Mouse (Mus musculus): ENCODE results near the gene Rex1bd. TPM values are rescaled to one million over a fixed set of nuclear protein-coding genes. Genes with fewer than 3 reads are reported as not detected.
"Not testable (repeated sequence)": the region's sequence is repeated elsewhere in the genome, so short reads cannot be mapped to it uniquely, and the experiment has no call there.

Rex1bd gene
- total RNA-seq, 2 experiments from 2014 or later = 105 TPM

DNA sequence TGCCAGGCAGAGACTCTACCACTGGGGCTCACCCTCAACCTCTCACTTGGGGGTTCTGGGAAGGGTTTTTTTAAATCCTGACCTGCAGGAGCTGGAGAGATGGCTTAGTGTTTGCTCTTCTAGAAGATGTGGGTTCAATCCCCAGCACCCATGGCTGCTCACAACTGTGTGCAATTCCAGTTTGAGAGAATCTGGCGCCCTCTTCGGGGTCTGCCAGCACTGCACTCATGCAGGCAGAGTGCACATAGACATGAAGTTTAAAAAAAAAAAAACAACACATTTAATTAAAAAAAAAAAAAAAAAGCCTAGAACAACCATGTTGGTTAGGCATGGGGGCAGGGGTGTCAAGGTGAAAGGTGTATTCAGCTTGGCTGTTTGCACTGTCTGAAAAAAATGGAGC, 23.8 kb upstream of the Rex1bd start:
- intact Hi-C loops (cut with DNase I) = no loop called here
- no peak for DNase-seq

DNA sequence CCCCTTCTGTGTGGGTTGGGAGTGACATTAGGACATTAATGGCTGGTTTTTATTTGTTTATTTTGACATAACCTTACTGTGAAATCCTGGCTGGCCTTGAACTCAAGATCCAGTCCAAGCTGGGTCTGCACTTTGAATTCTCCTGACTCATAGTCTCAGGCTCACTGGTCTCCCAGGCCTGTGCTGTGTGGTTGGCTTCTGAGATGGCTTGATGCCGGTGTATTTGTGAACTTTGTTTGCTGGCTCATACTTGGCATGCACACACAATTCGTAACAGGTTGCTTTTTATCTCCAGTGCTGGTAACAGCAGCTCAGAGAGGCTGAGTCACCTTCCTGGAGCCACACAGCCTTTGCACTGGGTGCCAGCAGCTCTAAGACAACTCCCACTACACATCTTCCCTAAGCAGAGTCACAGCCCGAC, 23.2 kb upstream of the Rex1bd start:
- no peak for DNase-seq
- intact Hi-C loops (cut with DNase I) = loop anchor here (5.0 kb wide), 1 partner anchor 58 kb away; no protein-coding TSS in a partner anchor

DNA sequence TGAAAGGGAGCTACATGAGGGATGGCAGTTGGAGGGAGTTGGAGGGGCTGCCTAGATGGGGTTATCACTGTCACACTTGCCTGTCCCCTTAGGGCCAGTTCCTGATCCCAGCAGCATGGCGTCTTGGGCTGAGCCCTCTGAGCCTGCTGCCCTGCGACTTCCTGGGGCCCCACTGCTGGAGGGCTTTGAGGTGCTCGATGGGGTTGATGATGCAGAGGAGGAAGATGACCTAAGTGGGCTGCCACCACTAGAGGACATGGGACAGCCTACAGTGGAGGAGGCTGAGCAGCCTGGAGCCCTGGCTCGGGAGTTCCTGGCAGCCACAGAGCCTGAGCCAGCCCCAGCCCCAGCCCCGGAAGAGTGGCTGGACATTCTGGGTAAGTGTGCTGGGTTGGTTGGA, 22.7 kb upstream of the Rex1bd start:
- intact Hi-C loops (cut with DNase I) = loop anchor here (5.0 kb wide), 1 partner anchor 58 kb away; no protein-coding TSS in a partner anchor

DNA sequence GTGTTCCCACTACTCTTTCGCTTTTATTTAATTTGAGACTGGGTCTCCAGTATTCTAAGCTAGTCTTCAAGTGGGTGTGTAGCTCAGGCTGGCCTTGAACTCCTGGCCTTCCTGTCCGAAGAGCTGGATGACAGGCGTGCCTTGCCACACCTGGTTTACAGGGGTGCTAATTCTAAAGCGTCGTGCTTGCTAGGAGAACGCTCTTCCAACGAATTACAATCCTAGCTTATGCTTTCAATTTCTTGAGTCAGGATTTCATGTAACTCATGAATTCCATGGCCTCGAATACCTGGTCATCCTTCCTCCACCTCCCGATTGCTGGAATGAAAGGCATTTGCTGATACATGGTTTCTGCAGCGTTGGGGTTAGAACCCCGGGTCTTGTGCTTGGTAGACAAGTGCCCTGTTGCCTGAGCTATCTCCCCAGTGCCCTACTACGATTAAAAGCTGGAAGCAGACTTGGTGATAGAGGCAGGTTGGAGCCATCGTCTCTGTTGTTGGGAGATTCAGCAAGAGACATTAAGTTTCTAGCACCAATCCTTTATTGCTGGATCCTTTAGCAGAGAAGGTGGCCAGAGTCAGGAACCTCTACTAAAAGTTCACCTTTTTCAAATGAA, 21.7 kb upstream of the Rex1bd start:
- intact Hi-C loops (cut with DNase I) = loop anchor here (5.0 kb wide), 1 partner anchor 59 kb away; no protein-coding TSS in a partner anchor
- no peak for DNase-seq

More for the DNA sequence above, 22.7 kb upstream of the Rex1bd start:
- no peak for DNase-seq

DNA sequence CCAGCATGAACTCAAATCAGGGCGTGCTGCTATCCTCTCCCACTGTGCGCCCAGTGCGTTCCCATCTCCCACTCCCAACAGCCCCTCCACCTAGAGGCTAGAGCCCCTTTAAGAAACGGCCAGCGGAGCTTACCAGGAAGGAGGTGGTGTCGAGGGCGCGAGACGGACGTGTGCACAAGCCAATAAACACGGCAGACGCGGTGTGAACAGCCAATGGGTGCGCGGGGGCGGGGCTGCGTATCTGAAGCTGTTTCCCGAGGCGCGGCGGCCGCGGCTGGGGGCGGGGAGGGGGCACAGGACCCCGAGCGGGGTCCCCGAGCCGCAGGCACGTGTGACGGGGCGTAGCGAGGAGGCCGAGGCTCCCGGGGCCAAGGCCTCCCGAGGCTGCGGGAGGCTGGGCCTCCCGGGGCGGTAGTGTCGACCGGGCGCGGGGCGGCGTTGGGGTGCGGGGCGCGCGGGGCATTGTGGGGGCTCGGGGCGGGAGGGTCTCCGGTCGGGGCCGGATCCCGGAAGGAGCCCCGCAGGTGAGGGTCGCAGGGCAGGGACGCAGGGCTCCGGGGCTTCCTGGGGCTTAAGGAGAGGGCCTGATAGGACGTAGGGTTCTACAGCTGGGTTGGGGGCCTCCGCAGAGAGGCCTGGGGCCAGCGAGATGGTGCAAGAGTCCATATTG, 21.1 kb upstream of the Rex1bd start, which contains the start of the genes Fkbp8 and Kxd1:
Gene Fkbp8 (plus strand): TSS at position 213 of the 670 bp plus-strand sequence.
Gene Kxd1 (minus strand): TSS at position 445 of the 670 bp plus-strand sequence.
- intact Hi-C loops (cut with DNase I) = loop anchor here (5.0 kb wide), 1 partner anchor 60 kb away; no protein-coding TSS in a partner anchor
- DNase-seq = peak; percentile 99

DNA sequence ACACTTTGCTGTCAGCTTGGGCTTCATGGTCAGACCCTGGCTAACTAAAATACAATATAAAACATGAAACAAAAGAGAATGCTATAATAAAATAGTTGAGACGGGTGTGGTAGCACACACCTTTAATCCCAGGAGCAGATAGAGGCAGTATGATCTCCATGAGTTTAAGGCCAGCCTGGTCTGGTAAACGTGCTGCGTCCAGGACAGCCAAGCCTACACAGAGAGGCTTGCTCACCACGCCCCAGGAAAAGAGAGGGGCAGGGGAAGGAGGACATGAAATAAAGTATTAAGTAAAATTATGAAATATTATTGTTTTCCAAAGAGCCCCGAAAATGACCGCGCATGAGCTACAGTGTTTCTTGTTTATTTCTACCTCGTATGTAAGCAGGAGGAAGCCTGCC, 20.6 kb upstream of the Rex1bd start:
- intact Hi-C loops (cut with DNase I) = loop anchor here (5.0 kb wide), 1 partner anchor 60 kb away; no protein-coding TSS in a partner anchor
- no peak for DNase-seq

DNA sequence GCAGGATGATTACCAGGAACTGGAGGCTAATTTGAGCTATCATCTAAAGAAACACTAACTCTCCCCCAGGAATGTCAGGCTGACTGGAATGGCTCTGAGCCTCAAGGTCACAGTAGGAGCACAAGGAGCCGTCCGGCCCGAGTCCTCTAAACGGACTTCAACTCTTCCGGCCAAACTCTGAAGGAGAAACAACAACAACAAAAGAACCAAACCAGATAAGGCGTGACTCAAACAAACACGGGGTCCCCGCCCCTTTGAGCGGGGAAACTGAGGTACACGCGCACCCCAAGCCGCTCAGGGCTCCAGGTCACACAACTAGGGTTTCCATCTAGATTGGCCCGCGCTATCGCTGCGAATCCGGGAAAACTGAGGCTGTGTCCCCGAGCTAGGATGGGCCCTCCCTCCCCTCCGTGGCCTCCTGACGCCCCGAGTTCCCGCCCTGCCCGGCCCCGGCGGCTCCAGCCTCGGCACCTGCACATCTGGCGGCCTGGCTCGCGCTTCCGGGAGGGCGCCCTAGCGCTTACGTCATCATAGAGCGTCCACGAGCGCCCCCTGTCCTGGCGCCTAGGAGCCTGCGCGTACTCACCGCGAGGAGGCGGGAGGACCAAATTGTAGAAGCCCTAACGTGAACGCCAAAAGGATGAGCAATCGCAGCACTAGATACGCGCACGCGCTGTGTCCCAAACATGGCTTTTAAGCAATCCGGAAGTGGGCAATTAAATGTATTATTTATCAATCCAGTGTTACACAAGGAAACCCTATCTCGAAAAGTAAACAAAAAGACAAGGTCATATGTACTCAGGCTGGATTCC, 16.2 kb upstream of the Rex1bd start:
- peak; percentile 95 to 97 for DNase-seq
- intact Hi-C loops (cut with DNase I) = no loop called here

DNA sequence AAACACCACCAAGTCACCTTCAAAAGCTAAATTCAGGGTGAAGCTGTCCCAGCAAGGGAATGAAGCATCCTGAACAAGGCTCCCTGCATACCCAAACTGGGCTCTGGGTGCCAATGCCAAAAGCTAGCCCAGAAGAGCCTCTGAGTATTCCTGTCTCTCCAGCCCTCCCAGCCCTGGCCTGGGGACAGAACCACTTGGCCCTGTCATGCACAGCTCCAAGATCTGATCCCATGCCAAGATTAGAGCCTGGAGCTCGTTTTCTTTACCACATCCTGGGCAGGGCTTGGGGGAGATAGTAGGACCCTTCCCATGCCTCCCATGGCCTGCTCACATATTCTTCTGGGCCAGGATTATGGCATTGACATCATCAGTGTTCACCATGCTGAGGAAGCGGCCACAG, 13.1 kb upstream of the Rex1bd start:
- intact Hi-C loops (cut with DNase I) = no loop called here
- DNase-seq = no peak

DNA sequence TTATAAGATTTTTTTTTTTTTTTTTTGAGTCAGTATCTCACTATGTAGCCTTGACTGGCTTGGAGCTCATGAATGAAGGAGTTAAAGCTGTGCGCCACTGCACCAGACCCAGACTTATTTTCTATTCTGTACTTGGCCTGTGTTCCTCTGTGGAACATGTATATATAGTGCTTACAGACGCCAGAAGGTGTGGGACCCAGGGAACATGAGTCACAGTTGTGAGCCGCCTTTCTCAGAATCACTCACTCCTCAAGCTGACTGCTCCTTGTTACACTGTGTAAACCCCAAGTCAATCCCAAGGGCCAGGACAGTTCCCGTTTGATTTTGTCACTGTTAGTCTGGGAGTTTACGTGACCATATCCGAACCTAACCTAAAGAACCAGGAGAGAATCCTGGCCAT, 12.5 kb upstream of the Rex1bd start:
- no peak for DNase-seq
- intact Hi-C loops (cut with DNase I) = no loop called here

DNA sequence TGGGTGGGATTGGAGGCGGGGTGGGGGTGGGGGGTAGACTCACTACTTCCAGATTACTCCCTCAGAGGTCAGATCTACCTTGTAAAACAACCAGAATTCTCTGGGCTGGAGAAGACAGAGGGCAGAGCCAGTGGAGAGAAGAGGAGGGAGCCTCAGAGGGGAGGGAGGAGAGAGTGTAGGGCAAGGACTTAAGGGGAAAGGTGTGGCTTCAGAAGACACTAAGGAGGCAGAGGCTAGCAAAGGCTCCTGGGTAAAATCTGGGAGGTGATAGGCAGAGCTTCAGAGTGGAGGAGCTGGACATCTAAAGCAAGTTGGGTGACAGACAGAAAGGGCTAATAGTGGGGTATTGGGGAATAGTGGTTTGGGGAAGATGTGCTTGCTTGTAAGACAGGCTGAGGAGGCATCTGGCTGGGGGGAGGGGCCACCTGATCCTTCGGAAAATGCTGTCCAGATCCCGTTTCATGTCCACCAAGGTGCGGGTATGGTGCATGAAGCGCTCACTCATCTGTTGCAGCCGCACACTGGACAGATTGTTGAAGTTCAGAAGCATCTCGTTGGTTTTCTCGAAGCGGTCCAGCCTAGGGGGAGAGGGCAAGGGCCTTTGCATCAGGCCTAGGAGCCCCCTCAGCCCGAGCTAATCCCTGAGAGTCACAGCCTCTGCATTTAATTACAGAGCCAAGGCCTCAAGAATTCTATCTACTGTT, 11.5 kb upstream of the Rex1bd start:
- intact Hi-C loops (cut with DNase I) = no loop called here

DNA sequence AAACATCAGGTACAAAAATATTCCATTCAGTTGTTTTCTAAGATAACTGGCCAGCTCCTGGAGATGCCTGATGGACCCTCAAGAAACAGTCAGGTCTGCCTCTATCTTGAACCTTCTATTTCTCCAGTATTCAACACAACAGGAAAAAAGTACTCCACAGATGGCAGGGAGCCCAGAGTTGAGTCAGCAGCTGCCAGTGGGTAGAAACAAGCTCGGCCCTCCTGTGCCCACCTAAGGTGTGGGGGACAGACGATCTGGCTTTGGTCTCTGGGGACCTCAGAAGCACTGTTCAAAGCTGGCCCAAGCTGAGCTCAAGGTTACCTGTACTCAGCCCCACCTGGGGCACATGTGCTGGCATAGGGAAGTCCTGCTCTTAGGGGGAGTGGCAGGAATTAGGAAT, 6.9 kb upstream of the Rex1bd start:
- intact Hi-C loops (cut with DNase I) = no loop called here
- no peak for DNase-seq

More for the DNA sequence above, 11.5 kb upstream of the Rex1bd start:
- DNase-seq = no peak

DNA sequence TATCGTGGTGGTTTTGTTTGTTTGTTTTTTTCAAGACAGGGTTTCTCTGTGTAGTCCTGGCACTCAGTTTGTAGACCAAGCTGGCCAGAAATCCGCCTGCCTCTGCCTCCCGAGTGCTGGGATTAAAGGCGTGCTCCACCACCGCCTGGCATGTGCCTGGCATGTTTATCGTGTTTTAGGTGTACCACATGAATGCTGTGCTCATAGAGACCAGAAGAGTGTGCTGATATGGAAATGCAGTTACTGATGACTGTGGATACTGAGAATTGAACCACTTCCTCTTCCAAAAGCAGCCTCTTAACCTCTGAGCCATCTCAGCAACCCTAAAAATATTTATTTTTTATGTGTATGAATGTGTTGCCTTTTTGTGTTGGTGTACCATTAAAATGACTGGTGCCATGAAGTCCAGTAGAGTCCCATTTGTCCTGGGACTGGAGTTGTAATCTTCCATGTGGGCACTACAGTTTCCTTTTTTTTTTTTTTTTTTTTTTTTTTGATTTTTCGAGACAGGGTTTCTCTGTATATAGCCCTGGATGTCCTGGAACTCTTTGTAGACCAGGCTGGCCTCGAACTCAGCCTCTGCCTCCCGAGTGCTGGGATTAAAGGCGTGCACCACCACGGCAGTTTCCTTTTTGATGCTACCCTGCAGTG, 5.8 kb upstream of the Rex1bd start:
- DNase-seq = no peak
- intact Hi-C loops (cut with DNase I) = no loop called here

DNA sequence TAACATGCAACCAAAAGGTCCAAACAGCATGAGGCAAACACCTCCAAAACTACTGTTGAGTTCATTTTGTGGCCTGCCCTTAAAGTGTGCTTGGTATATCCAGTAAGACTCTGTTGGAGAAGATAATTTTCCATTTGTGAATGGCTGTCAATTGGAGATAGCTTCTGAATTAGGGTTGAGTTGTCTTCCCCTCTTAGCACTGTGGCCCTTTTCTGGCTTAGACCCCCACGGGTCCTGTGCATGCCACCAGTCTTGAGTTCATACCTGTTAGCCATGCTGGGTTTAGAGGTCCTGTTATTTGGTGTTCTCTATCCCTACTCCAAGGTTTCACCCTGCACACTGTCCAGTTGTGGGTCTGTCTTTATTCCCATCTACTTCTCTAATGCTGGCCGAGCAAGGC, 5.2 kb upstream of the Rex1bd start:
- intact Hi-C loops (cut with DNase I) = no loop called here

DNA sequence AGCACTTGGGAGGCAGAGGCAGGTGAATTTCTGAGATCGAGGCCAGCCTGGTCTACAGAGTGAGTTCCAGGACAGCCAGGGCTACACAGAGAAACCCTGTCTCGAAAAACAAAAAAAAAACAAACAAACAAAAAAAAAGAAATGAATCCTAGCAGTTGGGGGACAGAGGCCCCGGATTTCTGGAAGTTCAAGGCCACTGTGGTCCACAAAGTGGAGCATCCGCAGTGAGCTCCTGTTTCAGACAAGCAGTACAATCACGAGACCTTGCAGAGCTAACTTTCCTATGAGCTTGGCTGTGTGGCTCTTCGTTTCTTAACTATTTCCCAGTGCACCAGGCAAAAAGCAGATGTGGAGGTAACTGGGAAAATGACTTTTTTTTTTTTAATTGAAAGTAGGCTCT, 4.6 kb upstream of the Rex1bd start:
- intact Hi-C loops (cut with DNase I); DNase-seq: not testable (repeated sequence)

More for the DNA sequence above, 5.2 kb upstream of the Rex1bd start:
- no peak for DNase-seq

DNA sequence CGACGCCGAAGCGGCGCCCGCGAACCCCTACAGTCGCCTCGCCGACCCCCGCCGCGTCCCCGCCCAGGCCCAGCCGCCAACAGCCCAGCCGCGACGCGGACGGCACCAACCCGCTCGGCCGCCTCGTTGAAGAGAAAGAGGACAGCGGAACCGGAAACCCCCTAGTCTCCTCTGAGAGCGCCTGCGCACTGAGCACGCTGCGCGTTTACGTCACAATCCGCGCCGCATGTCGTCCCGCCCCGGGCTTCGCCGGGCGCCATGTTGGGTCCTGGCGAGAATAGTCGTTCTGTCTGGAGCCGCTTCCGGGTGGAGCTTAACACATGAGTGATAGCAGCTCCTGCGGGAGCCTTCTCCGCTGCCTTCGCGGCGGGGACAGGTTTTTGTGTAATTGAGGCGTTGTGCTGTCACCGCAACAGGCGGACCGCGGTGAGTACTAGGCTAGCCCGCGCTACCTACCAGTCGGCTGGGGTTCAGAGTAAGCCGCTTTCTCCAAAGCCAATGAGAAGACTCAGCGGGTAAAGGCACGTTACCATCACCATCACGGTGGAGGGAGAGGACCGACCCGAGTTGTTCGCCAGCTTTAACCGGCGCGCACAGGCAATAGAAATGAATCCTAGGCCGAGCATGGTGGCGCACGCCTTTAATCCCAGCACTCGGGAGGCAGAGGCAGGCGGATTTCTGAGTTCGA, 3.8 kb upstream of the Rex1bd start, which contains the start of gene Uba52:
Gene Uba52 (minus strand): TSS at position 574 of the 688 bp plus-strand sequence.
- intact Hi-C loops (cut with DNase I) = loop anchor here (1.0 kb wide), 1 partner anchor 29 kb away; the partner anchor contains the start of gene Ell
- DNase-seq = peak; percentile 96 to 98

DNA sequence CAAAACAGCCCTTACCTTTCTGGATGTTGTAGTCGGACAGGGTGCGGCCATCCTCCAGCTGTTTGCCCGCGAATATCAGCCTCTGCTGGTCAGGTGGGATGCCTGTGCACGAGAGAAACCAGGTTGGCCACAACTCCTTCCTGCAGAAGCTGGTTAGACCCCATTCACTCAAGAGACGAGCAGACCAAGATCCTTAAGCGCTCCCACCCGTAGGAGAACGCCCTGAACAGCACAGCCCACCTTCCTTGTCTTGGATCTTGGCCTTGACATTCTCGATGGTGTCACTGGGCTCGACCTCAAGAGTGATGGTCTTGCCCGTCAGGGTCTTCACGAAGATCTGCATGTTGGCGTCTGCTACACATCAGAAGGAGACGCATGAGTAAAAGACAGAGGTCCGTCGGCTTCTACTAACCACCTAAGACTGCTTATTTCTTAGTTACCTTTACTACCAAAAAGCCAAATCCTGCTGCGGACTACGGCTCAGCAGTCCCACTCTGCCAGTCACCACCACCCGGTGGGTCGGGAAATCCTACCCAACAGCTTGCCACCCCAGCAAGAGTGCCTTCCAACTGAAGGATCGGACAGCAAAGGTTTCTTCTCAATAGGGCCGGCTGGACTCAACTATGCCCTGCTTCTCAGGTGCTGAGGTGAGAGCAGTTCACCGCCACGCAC, 2.9 kb upstream of the Rex1bd start:
- no peak for DNase-seq
- intact Hi-C loops (cut with DNase I) = no loop called here

DNA sequence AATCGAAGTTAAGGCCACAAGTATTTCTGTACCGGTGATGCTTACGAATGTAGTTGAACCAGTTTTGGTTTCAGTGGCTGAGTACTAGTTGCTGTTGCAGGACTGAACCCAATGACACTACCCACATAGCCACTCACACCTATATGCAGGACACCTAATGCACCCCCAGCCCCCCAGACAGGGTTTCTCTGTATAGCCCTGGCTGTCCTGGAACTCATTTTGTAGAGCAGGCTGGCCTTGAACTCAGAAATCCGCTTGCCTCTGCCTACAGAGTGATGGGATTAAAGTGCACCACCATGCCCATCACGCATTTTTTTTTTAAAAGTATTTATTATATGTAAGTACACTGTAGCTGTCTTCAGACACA, 458 bp upstream of the Rex1bd start:
- intact Hi-C loops (cut with DNase I) = no loop called here
- DNase-seq = no peak

DNA sequence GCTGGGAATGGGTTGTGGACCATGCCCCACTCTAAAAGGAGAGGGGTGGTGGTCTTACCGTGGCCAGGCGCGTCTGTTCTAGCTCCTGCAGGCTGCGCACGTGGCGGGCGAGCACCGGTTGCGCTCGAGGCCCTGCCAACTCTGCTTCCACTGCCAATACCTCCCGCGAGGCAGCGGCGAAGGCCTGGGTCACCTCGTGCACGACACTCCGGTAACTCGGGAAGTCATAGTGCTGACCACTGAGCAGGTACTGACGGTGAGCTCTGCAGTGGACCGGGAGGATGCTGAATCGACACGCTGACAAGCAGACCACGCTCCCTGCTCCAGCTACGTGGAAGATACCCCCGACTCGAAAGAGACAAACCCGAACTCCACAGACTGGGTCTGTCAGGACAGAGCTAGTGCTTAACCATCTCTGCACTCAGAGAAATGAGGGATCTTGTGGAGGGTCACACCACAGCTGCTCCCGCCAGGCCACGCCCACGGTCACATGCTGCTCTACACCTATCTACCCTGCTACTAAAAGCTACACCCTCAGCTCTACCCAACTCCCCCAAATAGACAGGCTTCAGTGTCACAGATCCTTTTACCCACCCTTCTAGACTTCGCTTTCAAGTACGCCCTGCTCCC, 739 bp downstream of the Rex1bd start:
- intact Hi-C loops (cut with DNase I) = no loop called here
- DNase-seq = no peak

Data from heart, postnatal 14 days (tissue).